Mouse (Mus musculus) layer of hippocampus, adult 2 months (tissue): ENCODE results near the gene Cyp2j12. TPM values are rescaled to one million over a fixed set of nuclear protein-coding genes. Genes with fewer than 3 reads are reported as not detected.

Experiments
- DNase-seq, 2 experiments: peaks; one replicate each; pipeline ENCODE4 v3.0.0; 2022; ENCODE audit warnings: low spot score in 2 of 2
- H3K27ac ChIP-seq: fragments of 200-600 bp; 2 replicates; pipeline ENCODE4 v1.8.1; 2022
- H3K4me3 ChIP-seq: fragments of 200-600 bp; 2 replicates; pipeline ENCODE4 v1.8.1; 2022; ENCODE audit warnings: mild to moderate bottlenecking
- CTCF ChIP-seq: fragments of 200-600 bp; conservative IDR thresholded peaks from 2 replicates; pipeline ENCODE4 v1.8.1; 2022; ENCODE audit warnings: antibody characterized with exemption, mild to moderate bottlenecking, moderate library complexity
- total RNA-seq, 2 experiments: library from RNA; stranded (reverse); gene quantifications; 2 replicates each; pipeline ENCODE4 v1.2.3; 2021

Gene Cyp2j12
- total RNA-seq, 2 experiments from 2014 or later: 3.0 to 3.9 TPM

DNA sequence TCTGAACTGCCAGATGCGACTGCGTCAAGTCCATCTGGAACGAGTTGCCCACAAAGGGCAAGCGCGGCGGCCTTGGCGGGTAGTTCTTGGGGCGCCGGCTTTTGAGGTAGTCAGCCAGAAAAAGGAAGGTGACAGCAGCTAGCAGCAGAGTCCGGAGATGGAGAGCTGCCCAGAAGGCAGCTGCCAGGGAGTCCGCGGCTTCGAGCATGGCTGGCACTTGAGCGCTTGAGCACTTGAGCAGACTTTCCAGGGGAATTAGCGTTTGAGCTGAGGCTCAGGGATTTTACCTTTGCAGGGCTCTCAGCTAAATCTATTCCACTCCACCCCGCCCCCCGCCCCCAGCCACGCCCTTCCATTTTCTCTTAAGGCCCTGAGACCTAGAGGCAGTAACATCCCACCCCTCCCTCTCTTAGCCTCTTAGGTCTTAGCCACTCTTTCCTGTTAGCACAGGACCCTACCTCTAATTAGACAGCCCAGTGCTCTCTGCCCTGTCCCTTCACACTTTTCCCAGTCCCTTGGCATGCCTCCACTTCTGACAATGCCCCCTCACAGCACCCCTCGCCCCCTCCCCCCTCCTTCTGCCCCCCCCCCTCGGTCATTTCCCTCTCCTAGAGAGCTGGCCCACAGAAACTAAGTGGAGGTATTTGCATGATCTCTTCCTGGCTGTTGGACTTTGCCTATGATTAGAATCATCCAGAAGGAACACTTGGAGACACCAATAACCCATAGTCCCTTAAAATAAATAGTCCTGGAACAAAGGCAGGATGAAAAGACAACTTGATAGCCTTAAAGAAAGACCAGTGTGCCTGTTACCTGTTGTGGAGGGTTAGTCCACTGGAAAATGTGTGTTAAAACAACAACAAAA, 63.5 kb downstream of the Cyp2j12 start, which contains the start of gene Cyp2j13:
Gene Cyp2j13 (minus strand): TSS at position 286 of the 865 bp plus-strand sequence.
- DNase-seq: peak; percentile 9 to 21
- peak within 1 kb of the TSS; percentile 32; the same call in 1 of the 2 replicates for H3K27ac ChIP-seq
- peak within 1 kb of the TSS; percentile 15; the same call in 1 of the 2 replicates for H3K4me3 ChIP-seq
- TF ChIP-seq CTCF: no peak

- Histone ChIP-seq H3K4me3 (no peak overlapping the region), H3K27ac (no peak overlapping the region)
- no peak for TF ChIP-seq CTCF
- no peak for DNase-seq
Observed at GRCm38 (mm10) chr4:96062045-96062444, 78.9 kb downstream of the Cyp2j12 start.

GRCm38 (mm10) chr4:96060106-96060505, 80.8 kb downstream of the Cyp2j12 start:
- no peak overlapping the region for H3K27ac ChIP-seq
- no peak overlapping the region for H3K4me3 ChIP-seq
- no peak for DNase-seq
- no peak for TF ChIP-seq CTCF

Other genes with a start within 250 kb of the Cyp2j12 start
- gene Hook1, start 173.9 kb downstream of the Cyp2j12 start, total RNA-seq: 10 to 100 TPM; 64.2 to 65.8 TPM
- gene Cyp2j13, start 63.6 kb downstream of the Cyp2j12 start, total RNA-seq: 1 to 10 TPM; 1.6 to 2.2 TPM
- under 1 TPM in 1 of 2 experiments, not detected in 1; 0.32 TPM for gene Cyp2j7, start 95.5 kb upstream of the Cyp2j12 start, total RNA-seq
- not detected for gene Cyp2j11, start 207.5 kb upstream of the Cyp2j12 start, total RNA-seq